Mouse (Mus musculus) limb, embryonic 14.5 days (tissue): Measurements from ENCODE around the gene Ptprt. TPM values are rescaled to one million over a fixed set of nuclear protein-coding genes. Genes with fewer than 3 reads are reported as not detected.

Experiments
- ATAC-seq: fragments of 200-750 bp; cut with Nextera tagmentation; 2 replicates; pipeline ENCODE4 v1.8.0; 2017; ENCODE audit warnings: low read depth, moderate number of reproducible peaks, moderate TSS enrichment; ENCODE audit not compliant: low FRiP score
- DNase-seq: peaks from one replicate; pipeline ENCODE4 v3.0.0-alpha.2; 2015; ENCODE audit warnings: low spot score
- H3K27ac ChIP-seq: fragments of 300-500 bp; sonication (generic); replicated peaks from 2 replicates; pipeline ENCODE4 v1.5.1; 2014; ENCODE audit warnings: low read depth, mild to moderate bottlenecking, low read length, moderate library complexity, mixed read lengths
- H3K27me3 ChIP-seq: fragments of 300-500 bp; sonication (generic); 2 replicates; pipeline ENCODE4 v1.6.1; 2014; ENCODE audit warnings: low read length, mixed read lengths; ENCODE audit not compliant: control insufficient read depth, insufficient read depth
- H3K36me3 ChIP-seq: fragments of 300-500 bp; sonication (generic); 2 replicates; pipeline ENCODE4 v1.6.1; 2014; ENCODE audit warnings: mild to moderate bottlenecking, low read length, moderate library complexity, mixed read lengths; ENCODE audit not compliant: control insufficient read depth, insufficient read depth
- H3K4me1 ChIP-seq: fragments of 300-500 bp; sonication (generic); 2 replicates; pipeline ENCODE4 v1.6.1; 2014; ENCODE audit warnings: antibody characterized with exemption, low read length, mixed read lengths; ENCODE audit not compliant: control insufficient read depth, insufficient read depth
- H3K4me2 ChIP-seq: fragments of 300-500 bp; sonication (generic); replicated peaks from 2 replicates; pipeline ENCODE4 v1.6.1; 2014; ENCODE audit warnings: low read depth, mild to moderate bottlenecking, low read length, moderate library complexity; ENCODE audit not compliant: severe bottlenecking
- H3K4me3 ChIP-seq: fragments of 300-500 bp; sonication (generic); replicated peaks from 2 replicates; pipeline ENCODE4 v1.5.1; 2014; ENCODE audit warnings: low read length
- H3K9ac ChIP-seq: fragments of 300-500 bp; sonication (generic); 2 replicates; pipeline ENCODE4 v1.6.1; 2014; ENCODE audit warnings: mild to moderate bottlenecking, low read depth, low read length, moderate library complexity; ENCODE audit not compliant: severe bottlenecking
- H3K9me3 ChIP-seq: fragments of 300-500 bp; sonication (generic); 2 replicates; pipeline ENCODE4 v1.6.1; 2016; ENCODE audit warnings: low read length; ENCODE audit not compliant: control insufficient read depth
- POLR2A ChIP-seq: fragments of 200-500 bp; IDR thresholded peaks from 2 replicates; pipeline ENCODE4 v1.8.0; 2012; ENCODE audit warnings: inconsistent platforms, mild to moderate bottlenecking, moderate library complexity, borderline replicate concordance; ENCODE audit not compliant: insufficient read depth, insufficient read length; ENCODE audit errors: extremely low read depth
- WGBS: fragments of 180-500 bp; shearing (Covaris S2); extraction: QIAGEN DNeasy Blood & Tissue Kit; methylation state at CpG from one replicate; pipeline ENCODE4 v1.1.7; 2014; 5-methylcytosine and 5-hydroxymethylcytosine counted together
- polyA plus RNA-seq, 2 experiments: library from polyadenylated mRNA; depleted of rRNA in 1 of 2; stranded (reverse) in 1 of 2; unstranded in 1 of 2; fragments of >200 nt; fragmentation: Nextera tagmentation in 1 of 2; extraction: Ambion mirVana in 1 of 2; gene quantifications; 2 replicates each; pipeline versions ENCODE4 v1.2.1 to v1.2.3; 2012 to 2014

Ptprt gene
- polyA plus RNA-seq, 2 experiments: 2.2 to 3.1 TPM

- no peak for DNase-seq
- no peaks in the 10 kb centered on the region for H3K36me3 ChIP-seq
Measured at GRCm38 (mm10) chr2:162078571-162079280, 582.2 kb downstream of the Ptprt start.

GRCm38 (mm10) chr2:162052816-162053215 is 608.1 kb downstream of the Ptprt start:
- Histone ChIP-seq H3K9me3 (no peaks in the 10 kb centered on the region), H3K4me3 (no peak overlapping the region), H3K4me2 (no peak overlapping the region), H3K4me1 (no peaks in the 10 kb centered on the region), H3K27me3 (no peaks in the 10 kb centered on the region), H3K9ac (no peak overlapping the region), H3K36me3 (no peaks in the 10 kb centered on the region), H3K27ac (no peak overlapping the region)
- DNase-seq (no peak), ATAC-seq (no peak)
- WGBS: 84% methylated on average over 3 of the region's 3 CpGs
- TF ChIP-seq POLR2A: no peak

More at GRCm38 (mm10) chr2:162078571-162079280, 582.2 kb downstream of the Ptprt start:
- no peak for TF ChIP-seq POLR2A
- Histone ChIP-seq H3K4me2 (no peak overlapping the region), H3K27ac (no peak overlapping the region), H3K4me1 (no peaks in the 10 kb centered on the region; the same call in 1 of the 2 replicates), H3K9ac (no peak overlapping the region), H3K9me3 (no peaks in the 10 kb centered on the region), H3K4me3 (no peak overlapping the region), H3K27me3 (no peaks in the 10 kb centered on the region)
- WGBS: 89% methylated on average over 5 of the region's 5 CpGs
- no peak for ATAC-seq

DNA sequence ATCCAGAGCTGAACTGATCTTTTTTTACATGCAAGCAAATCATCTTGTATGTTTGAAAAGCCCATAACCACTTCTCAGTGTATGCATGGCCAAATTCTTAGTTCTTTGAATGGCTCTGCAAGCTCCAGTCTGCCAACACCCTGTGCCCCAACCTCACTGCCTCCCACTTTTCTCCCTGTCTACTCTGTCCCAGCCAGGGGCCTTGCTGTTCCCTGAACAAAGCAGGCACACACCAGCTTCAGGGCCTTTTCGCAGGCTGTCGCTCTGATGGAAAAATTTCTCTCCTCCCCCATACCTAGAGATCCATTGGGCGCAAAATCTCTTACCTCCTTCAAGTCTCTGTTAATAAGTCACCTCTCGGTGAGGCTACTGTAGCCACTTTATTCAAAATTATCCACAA is 610.7 kb downstream of the Ptprt start:
- no peak overlapping the region for H3K4me3 ChIP-seq
- H3K27me3 ChIP-seq: no peaks in the 10 kb centered on the region
- ATAC-seq (no peak), DNase-seq (no peak)
- H3K27ac ChIP-seq: no peak overlapping the region
- H3K36me3 ChIP-seq: no peaks in the 10 kb centered on the region
- no peak overlapping the region for H3K9ac ChIP-seq
- TF ChIP-seq POLR2A: no peak
- H3K4me2 ChIP-seq: no peak overlapping the region
- 86% methylated on average over 4 of the region's 4 CpGs for WGBS
- H3K9me3 ChIP-seq: no peaks in the 10 kb centered on the region
- no peaks in the 10 kb centered on the region for H3K4me1 ChIP-seq

GRCm38 (mm10) chr2:162035615-162036014 is 625.3 kb downstream of the Ptprt start:
- H3K4me2 ChIP-seq: no peak overlapping the region
- no peaks in the 10 kb centered on the region for H3K4me1 ChIP-seq
- H3K27ac ChIP-seq: no peak overlapping the region
- no peaks in the 10 kb centered on the region for H3K36me3 ChIP-seq
- H3K9me3 ChIP-seq: no peaks in the 10 kb centered on the region
- H3K9ac ChIP-seq: no peak overlapping the region
- WGBS: 44% methylated on average over 4 of the region's 4 CpGs
- H3K27me3 ChIP-seq: no peaks in the 10 kb centered on the region
- DNase-seq (no peak), ATAC-seq (no peak)
- no peak for TF ChIP-seq POLR2A
- no peak overlapping the region for H3K4me3 ChIP-seq

GRCm38 (mm10) chr2:162031636-162032035 is 629.3 kb downstream of the Ptprt start:
- 63% methylated on average over 4 of the region's 4 CpGs for WGBS
- H3K4me1 ChIP-seq: no peaks in the 10 kb centered on the region
- H3K36me3 ChIP-seq: no peaks in the 10 kb centered on the region
- no peak for TF ChIP-seq POLR2A
- DNase-seq (peak; percentile 79), ATAC-seq (no peak)
- no peaks in the 10 kb centered on the region for H3K27me3 ChIP-seq
- H3K9ac ChIP-seq: no peak overlapping the region
- H3K27ac ChIP-seq: no peak overlapping the region
- no peak overlapping the region for H3K4me3 ChIP-seq
- H3K4me2 ChIP-seq: no peak overlapping the region
- no peaks in the 10 kb centered on the region for H3K9me3 ChIP-seq
